Mouse (Mus musculus) T-cell, adult 2 months (primary cell): ENCODE results near the gene Spint5.
"Not testable (repeated sequence)": the region's sequence is repeated elsewhere in the genome, so short reads cannot be mapped to it uniquely, and the experiment has no call there.

Experiments used
- DNase-seq: peaks from one replicate; pipeline ENCODE4 v3.0.0; 2022; ENCODE audit warnings: low spot score

Gene Spint5

DNA sequence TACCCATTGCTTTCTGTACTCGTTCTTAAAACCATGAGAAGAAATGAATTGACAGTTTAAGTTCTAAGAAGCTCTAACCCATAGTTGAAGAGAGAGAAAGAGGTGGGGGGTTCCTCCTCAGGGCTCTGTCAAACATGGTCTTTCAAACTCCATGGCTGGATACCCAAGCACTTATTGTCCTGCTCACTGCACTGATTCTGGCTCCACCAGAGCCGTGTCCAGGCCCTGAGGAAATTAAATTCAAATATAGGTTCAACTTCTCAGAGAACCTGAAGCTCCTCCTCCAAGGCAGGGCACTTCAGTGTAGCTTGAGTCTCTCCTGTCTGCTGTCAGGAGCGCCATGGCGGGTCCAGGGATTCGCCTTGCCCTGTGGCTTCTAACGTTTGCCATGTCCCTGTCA is at the start of gene Spint5:
Gene Spint5 (plus strand): TSS at position 301 of the 400 bp plus-strand sequence.
- DNase-seq, result no peak

DNA sequence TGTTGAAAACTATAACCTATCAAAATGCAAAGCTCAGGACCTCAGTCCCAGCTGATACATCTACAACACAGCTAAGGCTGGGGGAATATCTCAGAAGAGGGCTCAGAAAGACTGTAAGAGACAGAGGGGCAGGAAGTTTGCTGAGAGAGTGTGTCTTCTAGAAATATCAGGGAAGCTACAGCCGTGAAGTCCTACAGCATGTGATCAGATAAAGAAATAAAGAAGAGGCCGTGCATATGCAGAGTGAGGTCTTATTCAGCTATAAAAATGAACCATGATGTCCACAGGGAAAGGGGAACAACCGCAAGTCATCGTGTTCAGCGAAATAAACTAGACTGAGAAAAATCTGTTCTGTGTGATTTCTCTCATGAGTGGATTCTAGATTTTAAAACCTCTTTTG is 44.8 kb upstream of the Spint5 start:
- no peak for DNase-seq

- no peak for DNase-seq
Measured at GRCm38 (mm10) chr2:164670938-164671337, 44.2 kb upstream of the Spint5 start.

DNA sequence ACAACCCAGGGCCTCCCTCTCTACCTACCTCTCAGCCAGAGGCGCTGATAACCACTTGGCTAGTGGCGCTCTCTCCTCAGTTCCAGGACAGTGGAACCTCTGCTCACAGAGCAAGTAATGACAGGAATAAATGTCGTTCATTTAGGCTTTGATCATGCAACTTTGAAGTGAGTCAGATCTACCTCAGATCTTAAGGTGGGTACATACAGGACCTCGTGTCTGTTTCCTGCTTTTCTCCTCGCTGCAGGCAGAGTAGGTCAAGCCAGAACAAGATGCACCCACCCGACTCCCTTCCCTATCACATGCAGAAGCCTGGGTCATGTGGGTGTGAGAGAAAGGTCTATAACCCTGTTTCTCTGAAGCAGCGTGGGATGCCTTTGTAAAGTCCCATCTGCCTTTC is 41.1 kb upstream of the Spint5 start, which contains the start of gene Wfdc11:
Gene Wfdc11 (minus strand): TSS at position 101 of the 400 bp plus-strand sequence.
- DNase-seq, result no peak

DNA sequence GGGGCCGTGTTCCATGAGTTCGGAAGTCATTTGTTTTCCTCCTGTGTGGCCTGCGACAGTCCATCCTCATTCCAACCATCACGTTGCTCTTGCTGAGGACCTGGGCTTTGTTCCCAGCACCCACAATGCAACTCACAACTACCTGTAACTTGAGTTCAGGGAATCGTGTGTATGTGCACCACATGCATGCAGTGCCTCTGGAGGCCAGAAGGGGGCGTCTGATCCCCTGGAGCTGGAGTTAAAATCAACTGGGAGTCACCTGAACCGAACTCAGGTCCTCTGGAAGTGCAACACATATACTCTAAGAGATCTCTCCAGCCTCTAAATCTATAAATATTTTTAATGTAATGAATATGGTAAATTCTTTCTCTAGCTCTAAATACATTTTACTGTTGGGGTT is 39.0 kb upstream of the Spint5 start:
- no peak for DNase-seq

- no peak for DNase-seq
Measured at GRCm38 (mm10) chr2:164676916-164677685, 38.0 kb upstream of the Spint5 start.

DNA sequence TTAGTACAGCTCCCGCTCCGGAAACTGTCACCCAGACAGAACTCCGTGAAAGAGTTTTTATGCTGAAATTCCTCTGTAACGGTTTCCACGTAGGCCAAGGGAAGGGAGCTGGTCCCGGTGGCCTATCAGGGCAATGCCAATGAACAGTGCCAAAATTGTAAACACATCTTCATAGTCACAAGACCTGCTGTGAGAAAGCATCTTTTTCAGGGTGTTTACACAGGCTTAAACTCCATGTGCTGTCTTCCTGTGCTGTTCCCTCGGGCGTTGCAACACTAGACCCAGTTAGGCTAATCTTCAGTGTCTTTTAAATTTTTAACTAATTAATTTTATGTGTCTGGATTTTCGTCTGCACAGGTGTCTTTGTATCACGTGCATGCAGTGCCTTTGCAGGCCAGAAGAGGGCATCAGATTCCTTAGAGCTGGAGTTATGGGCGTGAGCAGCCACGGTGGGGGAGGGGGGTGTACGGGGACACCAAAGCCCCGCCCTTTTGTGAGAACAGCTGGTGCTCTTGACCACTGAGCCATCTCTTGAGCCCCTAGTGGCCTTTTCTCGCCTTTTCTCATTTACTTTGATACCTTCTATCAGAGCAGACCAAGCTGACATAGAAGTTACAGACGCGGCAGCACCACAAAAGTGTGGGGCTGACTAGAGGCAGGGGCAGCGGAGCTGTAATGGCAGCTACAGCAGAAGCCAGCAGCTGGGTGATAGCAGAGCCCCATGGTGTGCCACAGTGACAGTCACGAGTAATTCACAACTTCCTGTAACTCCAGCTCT is 36.1 kb upstream of the Spint5 start:
- DNase-seq, result peak; percentile 61

GRCm38 (mm10) chr2:164679906-164680305 is 35.2 kb upstream of the Spint5 start:
- no peak for DNase-seq

DNA sequence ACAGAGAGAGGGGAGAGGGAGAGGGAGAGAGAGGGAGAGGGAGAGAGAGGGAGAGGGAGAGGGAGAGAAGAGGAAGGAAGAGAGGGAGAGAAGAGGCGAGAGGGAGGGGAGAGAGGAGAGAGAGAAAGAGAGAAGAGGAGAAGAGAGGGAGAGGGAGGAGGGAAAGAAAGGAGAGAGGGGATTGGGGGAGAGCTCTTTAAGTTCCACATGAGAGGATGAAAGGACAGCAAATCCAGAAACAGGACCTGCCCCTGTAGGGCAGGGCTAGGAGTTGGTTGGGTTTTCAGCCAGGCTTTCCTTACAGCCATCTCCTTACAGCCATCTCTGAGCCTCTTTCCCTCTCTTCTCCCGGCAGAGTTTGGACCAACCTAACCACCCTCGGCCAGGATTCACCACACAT is 30.3 kb upstream of the Spint5 start, which contains the start of gene Wfdc13:
Gene Wfdc13 (plus strand): TSS at position 301 of the 400 bp plus-strand sequence.
- no peak for DNase-seq

GRCm38 (mm10) chr2:164698201-164698600 is 16.9 kb upstream of the Spint5 start, which contains the start of gene Spint4:
Spint4 (plus strand) TSS chr2:164698501.
- DNase-seq, result no peak

DNA sequence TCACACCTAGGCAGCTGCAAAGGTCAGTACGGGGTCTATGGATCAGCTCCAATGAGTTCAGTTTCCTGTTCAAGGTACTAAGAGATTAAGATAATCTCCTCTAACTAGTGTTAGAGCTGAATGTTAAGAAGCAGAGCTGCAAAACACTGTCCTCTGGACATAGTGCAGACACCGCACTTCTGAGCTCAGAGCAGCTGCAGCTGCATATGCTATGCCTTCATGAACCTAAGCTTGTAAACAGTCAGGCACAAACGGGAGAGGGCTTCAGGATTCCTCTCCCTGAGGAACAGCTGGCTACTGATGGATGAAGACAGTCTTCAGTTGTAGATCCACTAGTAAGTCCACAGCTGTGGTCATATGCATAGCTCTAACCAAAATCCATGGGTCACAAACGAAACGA is 14.1 kb upstream of the Spint5 start:
- DNase-seq, result no peak

GRCm38 (mm10) chr2:164701761-164702160 is 13.3 kb upstream of the Spint5 start:
- no peak for DNase-seq

GRCm38 (mm10) chr2:164704235-164704634 is 10.9 kb upstream of the Spint5 start:
- no peak for DNase-seq

DNA sequence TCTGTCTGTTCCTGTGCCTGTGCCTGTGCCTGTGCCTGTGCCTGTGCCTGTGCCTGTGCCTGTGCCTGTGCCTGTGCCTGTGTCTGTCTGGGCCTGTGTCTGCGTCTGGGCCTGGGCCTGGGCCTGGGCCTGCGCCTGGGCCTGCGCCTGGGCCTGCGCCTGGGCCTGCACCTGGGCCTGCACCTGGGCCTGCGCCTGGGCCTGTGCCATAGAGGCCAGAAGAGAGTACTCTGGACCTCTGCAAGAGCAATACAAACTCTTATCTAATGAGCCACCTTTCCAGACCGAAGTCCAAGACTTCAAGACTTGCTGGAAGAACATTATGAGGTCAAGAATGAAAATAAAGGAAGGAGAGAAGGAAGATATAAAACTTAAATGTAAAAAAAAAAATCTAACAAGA is 9.8 kb upstream of the Spint5 start:
- no peak for DNase-seq

DNA sequence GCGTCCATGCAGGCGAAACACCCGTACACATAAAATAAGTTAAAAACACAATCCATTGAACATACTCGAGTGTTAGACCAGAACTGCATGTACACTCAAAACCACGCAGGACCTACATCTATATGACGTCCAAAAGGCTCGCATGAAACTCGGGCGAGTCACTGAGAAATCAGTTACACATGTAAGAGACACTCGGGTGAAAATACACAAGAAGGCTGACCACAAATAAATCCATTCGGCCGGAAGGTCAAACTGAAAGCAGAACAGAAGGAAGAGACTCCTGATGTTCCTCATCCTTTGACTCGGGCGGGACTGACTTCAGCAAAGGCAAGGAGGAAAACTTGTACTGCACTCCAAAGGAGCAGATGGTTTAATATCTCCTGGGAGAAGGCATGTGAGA is 9.1 kb upstream of the Spint5 start:
- no peak for DNase-seq

- not testable (repeated sequence) for DNase-seq
Measured at GRCm38 (mm10) chr2:164716194-164716786, 1.2 kb downstream of the Spint5 start.

DNA sequence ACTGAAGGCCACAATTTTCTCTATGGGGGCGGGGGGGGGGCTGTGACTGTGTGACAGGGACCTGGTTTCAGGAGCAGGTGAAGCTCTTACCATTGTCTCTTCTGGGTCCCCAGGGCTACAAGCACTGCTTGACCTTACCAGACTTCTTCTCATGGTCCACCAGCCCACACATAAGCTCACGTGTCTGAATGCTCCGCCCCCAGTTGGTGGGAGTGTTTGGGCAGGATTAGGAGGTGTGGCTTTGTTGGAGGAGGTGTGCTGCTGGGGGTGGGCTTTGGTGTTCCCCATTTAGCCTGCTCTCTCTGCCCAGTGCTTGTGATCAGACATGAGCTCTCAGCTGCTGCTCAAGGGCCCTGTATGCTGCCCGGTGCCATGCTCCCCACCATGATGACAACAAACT is 8.2 kb downstream of the Spint5 start:
- no peak for DNase-seq

GRCm38 (mm10) chr2:164725895-164726619 is 11.0 kb downstream of the Spint5 start:
- DNase-seq, result peak; percentile 49

GRCm38 (mm10) chr2:164731719-164732118 is 16.6 kb downstream of the Spint5 start:
- no peak for DNase-seq

GRCm38 (mm10) chr2:164733259-164733658 is 18.2 kb downstream of the Spint5 start:
- no peak for DNase-seq

DNA sequence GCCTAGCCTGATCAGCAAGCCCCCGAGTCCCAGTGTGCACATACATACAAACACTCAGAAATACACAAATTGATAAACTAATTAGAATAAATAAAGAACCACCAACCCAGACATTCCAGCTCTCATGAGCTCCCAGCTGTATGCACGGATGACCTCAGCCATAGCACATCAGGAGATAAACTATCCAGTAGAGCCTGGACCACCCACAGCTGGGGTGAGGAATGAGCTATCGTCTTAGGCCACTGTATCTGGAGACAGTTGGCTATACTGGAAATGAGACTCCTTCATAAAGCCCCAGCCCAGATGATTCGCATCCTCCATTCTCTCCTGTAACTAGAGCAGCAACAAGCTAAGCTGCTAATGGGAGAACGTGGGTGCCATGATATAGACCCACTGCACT is 19.7 kb downstream of the Spint5 start:
- no peak for DNase-seq

GRCm38 (mm10) chr2:164735446-164735845 is 20.3 kb downstream of the Spint5 start:
- no peak for DNase-seq
